ENCODE assay signal across 7 mouse cellular contexts in genomic region chr2:162947736-162948135, GRCm38 (mm10). TPM values are rescaled to one million over a fixed set of nuclear protein-coding genes. Genes with fewer than 3 reads are reported as not detected.
DNase-seq lines count a peak whose midpoint lies in the region; ATAC-seq and TF ChIP-seq lines count a peak whose summit lies in the region.

No protein-coding gene starts in this region.

- TF ChIP-seq EP300 in ES-Bruce4 (IDR thresholded peaks at IDR 0.05; ENCODE audit: insufficient read depth, low read depth, low read length) = no peak

- TF ChIP-seq POLR2A in ES-Bruce4 (IDR thresholded peaks at IDR 0.05; ENCODE audit: insufficient read depth, low read length) = no peak
- TF ChIP-seq POLR2A in thymus, adult 2 months (IDR thresholded peaks at IDR 0.05; ENCODE audit: control insufficient read depth, extremely low read depth, insufficient read depth, low read length, poor library complexity) = no peak

- peaks cover 8% of the 10 kb centered on the region for H3K9me3 ChIP-seq in E14TG2a.4 (ENCODE audit: low read length)
- H3K9me3 ChIP-seq in ES-Bruce4 (replicated peaks; ENCODE audit: control insufficient read depth, insufficient read depth, low read length, poor library complexity, severe bottlenecking) = no peaks in the 10 kb centered on the region
- no peaks in the 10 kb centered on the region for H3K9me3 ChIP-seq in forebrain, embryonic 16.5 days (ENCODE audit: control insufficient read depth, low read length)

- H3K27me3 ChIP-seq in E14TG2a.4 (ENCODE audit: insufficient read depth, low read length) (peaks cover 35% of the 10 kb centered on the region), ES-Bruce4 (ENCODE audit: control insufficient read depth, insufficient read depth, low read length, poor library complexity, severe bottlenecking) (no peaks in the 10 kb centered on the region)
- H3K27me3 ChIP-seq in forebrain, embryonic 16.5 days (replicated peaks; ENCODE audit: control insufficient read depth, insufficient read depth, low read length) = no peaks in the 10 kb centered on the region
- no peaks in the 10 kb centered on the region; the same call in 1 of the 2 replicates for H3K27me3 ChIP-seq in thymus, adult 2 months (ENCODE audit: control insufficient read depth, insufficient read depth, low read length)

- peak overlapping the region; percentile 71 for H3K4me3 ChIP-seq in E14TG2a.4 (replicated peaks; ENCODE audit: low read length)
- H3K4me3 ChIP-seq in ES-Bruce4 (ENCODE audit: low read depth, low read length) = peak overlapping the region; percentile 87
- H3K4me3 ChIP-seq in forebrain, embryonic 16.5 days (replicated peaks; ENCODE audit: low read length) = no peak overlapping the region
- peak overlapping the region; percentile 31 for H3K4me3 ChIP-seq in left cerebral cortex, adult 2 months
- no peak overlapping the region for H3K4me3 ChIP-seq in thymus, adult 2 months (ENCODE audit: control insufficient read depth, insufficient read depth, low read length)

- no peak for TF ChIP-seq CTCF in E14TG2a.4 (conservative IDR thresholded peaks at IDR 0.05; ENCODE audit: low read length)
- no peak for TF ChIP-seq CTCF in ES-Bruce4 (IDR thresholded peaks at IDR 0.05; ENCODE audit: low read depth, low read length)
- no peak for TF ChIP-seq CTCF in left cerebral cortex, adult 2 months (IDR thresholded peaks at IDR 0.05)
- TF ChIP-seq CTCF in thymus, adult 2 months (IDR thresholded peaks at IDR 0.05; ENCODE audit: borderline replicate concordance, control insufficient read depth, extremely low read depth, insufficient read depth, low read length, poor library complexity) = no peak

- H3K9ac ChIP-seq in ES-Bruce4 (ENCODE audit: low read depth, poor library complexity, severe bottlenecking) = peak overlapping the region; percentile 8; the same call in 1 of the 2 replicates
- no peak overlapping the region for H3K9ac ChIP-seq in forebrain, embryonic 16.5 days (replicated peaks; ENCODE audit: low read depth, low read length)

- WGBS in forebrain, embryonic 16.5 days = 33% methylated on average over 15 of the region's 15 CpGs
- WGBS in thymus, adult 2 months = 76% methylated on average over 15 of the region's 15 CpGs

- peak in 1 of 2 experiments; percentile 53 for DNase-seq in left cerebral cortex, adult 2 months (ENCODE audit: extremely low spot score in 1 of 2, low spot score in 2 of 2)
- peak; percentile 63 for DNase-seq in testis, postnatal 14 days (ENCODE audit: low spot score)
- DNase-seq in thymus, adult 2 months = no peak

- H3K4me1 ChIP-seq in E14TG2a.4 (replicated peaks; ENCODE audit: low read depth, low read length) = peaks cover 36% of the 10 kb centered on the region
- H3K4me1 ChIP-seq in ES-Bruce4 (ENCODE audit: control insufficient read depth, insufficient read depth, low read length) = peaks cover 3% of the 10 kb centered on the region
- peaks cover 5% of the 10 kb centered on the region for H3K4me1 ChIP-seq in forebrain, embryonic 16.5 days (replicated peaks; ENCODE audit: control insufficient read depth, insufficient read depth, low read length)
- no peaks in the 10 kb centered on the region for H3K4me1 ChIP-seq in thymus, adult 2 months (replicated peaks; ENCODE audit: control insufficient read depth, insufficient read depth, low read length)

- intact Hi-C loops in left cerebral cortex, adult 2 months (cut with DNase I) = no loop called here

- H3K4me2 ChIP-seq in forebrain, embryonic 16.5 days (ENCODE audit: low read length) = peak overlapping the region; percentile 28

- H3K36me3 ChIP-seq in E14TG2a.4 (ENCODE audit: insufficient read depth, low read length) (no peaks in the 10 kb centered on the region), ES-Bruce4 (ENCODE audit: control insufficient read depth, insufficient read depth, low read length, poor library complexity, severe bottlenecking) (no peaks in the 10 kb centered on the region)
- no peaks in the 10 kb centered on the region for H3K36me3 ChIP-seq in forebrain, embryonic 16.5 days (ENCODE audit: control insufficient read depth, insufficient read depth)
- no peaks in the 10 kb centered on the region for H3K36me3 ChIP-seq in thymus, adult 2 months (ENCODE audit: control insufficient read depth, insufficient read depth, low read length)

- no peak for ATAC-seq in forebrain, embryonic 16.5 days
- 0 out of 2 replicates have a peak, but pooled peaks have one; percentile 6 for ATAC-seq in megakaryocyte-erythroid progenitor cell, adult 5-6 weeks (replicated peaks; ENCODE audit: low FRiP score, low TSS enrichment, poor library complexity, severe bottlenecking)

- H3K27ac ChIP-seq in ES-Bruce4 (ENCODE audit: insufficient read depth, low read length) = no peak overlapping the region
- H3K27ac ChIP-seq in forebrain, embryonic 16.5 days (ENCODE audit: low read length) = no peak overlapping the region
- H3K27ac ChIP-seq in left cerebral cortex, adult 2 months = no peak overlapping the region
- H3K27ac ChIP-seq in thymus, adult 2 months (ENCODE audit: control insufficient read depth, insufficient read depth, low read length) = no peak overlapping the region

RNA-seq across cellular contexts. Expression of gene L3mbtl1, which starts 4.5 kb away (rescaled TPM):
- 1.1 and 2.7 TPM in 2 replicates for polyA plus RNA-seq in ES-Bruce4 (2011; ENCODE audit: insufficient read depth, insufficient read length, low read depth, missing spikeins)
- polyA plus RNA-seq in forebrain, embryonic 16.5 days (2015; fragmentation: Nextera tagmentation; extraction: Ambion mirVana) = 0.96 and 2.1 TPM in 2 replicates
- 10 to 100 TPM; 19.3 to 22.2 TPM for total RNA-seq in left cerebral cortex, adult 2 months (2021)
- 0.81 TPM in 1 of 2 replicates, not detected in the other for total RNA-seq in megakaryocyte-erythroid progenitor cell, adult 5-6 weeks (2014; fragmentation: Nextera tagmentation)
- total RNA-seq in megakaryocyte-erythroid progenitor cell, adult 5-6 weeks (2017) = not detected in 2 replicates
- 0.19 and 0.36 TPM in 2 replicates for polyA plus RNA-seq in thymus, adult 2 months (2012; rRNA removed)

RNA-seq across cellular contexts. Expression of gene Srsf6, which starts 16.4 kb away (rescaled TPM):
- polyA plus RNA-seq in ES-Bruce4 (2011; ENCODE audit: insufficient read depth, insufficient read length, low read depth, missing spikeins) = 172 and 175 TPM in 2 replicates
- polyA plus RNA-seq in forebrain, embryonic 16.5 days (2015; fragmentation: Nextera tagmentation; extraction: Ambion mirVana) = 155 and 168 TPM in 2 replicates
- total RNA-seq in left cerebral cortex, adult 2 months (2021) = 100 to 1,000 TPM in 1 of 2 experiments, 10 to 100 TPM in 1; 99.3 to 109 TPM
- total RNA-seq in megakaryocyte-erythroid progenitor cell, adult 5-6 weeks (2014; fragmentation: Nextera tagmentation) = 233 and 311 TPM in 2 replicates
- 286 and 303 TPM in 2 replicates for total RNA-seq in megakaryocyte-erythroid progenitor cell, adult 5-6 weeks (2017)
- 194 and 237 TPM in 2 replicates for polyA plus RNA-seq in thymus, adult 2 months (2012; rRNA removed)

RNA-seq across cellular contexts. Expression of gene Sgk2, which starts 39.4 kb away (rescaled TPM):
- polyA plus RNA-seq in ES-Bruce4 (2011; ENCODE audit: insufficient read depth, insufficient read length, low read depth, missing spikeins) = 0.65 and 0.66 TPM in 2 replicates
- not detected in 2 replicates for polyA plus RNA-seq in forebrain, embryonic 16.5 days (2015; fragmentation: Nextera tagmentation; extraction: Ambion mirVana)
- under 1 TPM; 0.26 to 0.66 TPM for total RNA-seq in left cerebral cortex, adult 2 months (2021)
- total RNA-seq in megakaryocyte-erythroid progenitor cell, adult 5-6 weeks (2014; fragmentation: Nextera tagmentation) = not detected in 2 replicates
- total RNA-seq in megakaryocyte-erythroid progenitor cell, adult 5-6 weeks (2017) = not detected in 2 replicates
- 0.22 and 0.24 TPM in 2 replicates for polyA plus RNA-seq in thymus, adult 2 months (2012; rRNA removed)

Comparison
In these comparisons a context has a peak if more than half of its experiments do, and no peak if none do; other contexts are left out.
1. H3K4me3 ChIP-seq: peak in E14TG2a.4 (single experiment), ES-Bruce4 (single experiment) and left cerebral cortex, adult 2 months (single experiment); none in forebrain, embryonic 16.5 days (single experiment) and thymus, adult 2 months (single experiment).